Mouse (Mus musculus) macrophage (primary cell): Measurements from ENCODE around the gene Capg. TPM values are rescaled to one million over a fixed set of nuclear protein-coding genes. Genes with fewer than 3 reads are reported as not detected.

Experiments
- H3K27ac ChIP-seq: fragments of 350-480 bp; formaldehyde crosslinking; 2 replicates; pipeline ENCODE4 v1.9.0; 2021
- H3K36me3 ChIP-seq: fragments of 350-480 bp; formaldehyde crosslinking; 2 replicates; pipeline ENCODE4 v1.9.0; 2021; ENCODE audit errors: inconsistent target
- H3K4me3 ChIP-seq: fragments of 350-480 bp; formaldehyde crosslinking; 2 replicates; pipeline ENCODE4 v1.9.0; 2021; ENCODE audit errors: inconsistent target
- H3K79me2 ChIP-seq: fragments of 350-480 bp; formaldehyde crosslinking; 2 replicates; pipeline ENCODE4 v1.9.0; 2021; ENCODE audit errors: inconsistent target
- WGBS: methylation state at CpG from one replicate; pipeline ENCODE4 v1.1.7; 2026; ENCODE audit warnings: inconsistent platforms; ENCODE audit not compliant: missing documents; 5-methylcytosine and 5-hydroxymethylcytosine counted together
- polyA plus RNA-seq: library from polyadenylated mRNA; stranded (reverse); fragments of 250-400 nt; gene quantifications from 3 replicates; pipeline ENCODE4 v1.2.4, GENCODE M21; 2018; ENCODE audit warnings: inconsistent platforms
- total RNA-seq, 78 experiments: library from RNA; depleted of rRNA; stranded (reverse); fragments of 250-400 nt; gene quantifications; 1 replicate in 9 of 78; 2 replicates in 24 of 78; 3 replicates in 43 of 78; 4 replicates in 2 of 78; pipeline ENCODE4 v1.2.4; 2018; ENCODE audit warnings: inconsistent platforms in 56 of 78

Capg gene
- total RNA-seq (2018; cell fraction: chromatin; rRNA removed), result 100 to 1,000 TPM; 210 to 782 (median 351) TPM
- total RNA-seq (2018; cell fraction: cytosol; rRNA removed), result 100 to 1,000 TPM; 618 to 855 (median 766) TPM
- total RNA-seq (2018; cell fraction: nucleus; rRNA removed), result 100 to 1,000 TPM; 235 to 578 (median 364) TPM
- polyA plus RNA-seq, result 672 to 1,184 TPM (median 744 TPM) in 3 replicates

DNA sequence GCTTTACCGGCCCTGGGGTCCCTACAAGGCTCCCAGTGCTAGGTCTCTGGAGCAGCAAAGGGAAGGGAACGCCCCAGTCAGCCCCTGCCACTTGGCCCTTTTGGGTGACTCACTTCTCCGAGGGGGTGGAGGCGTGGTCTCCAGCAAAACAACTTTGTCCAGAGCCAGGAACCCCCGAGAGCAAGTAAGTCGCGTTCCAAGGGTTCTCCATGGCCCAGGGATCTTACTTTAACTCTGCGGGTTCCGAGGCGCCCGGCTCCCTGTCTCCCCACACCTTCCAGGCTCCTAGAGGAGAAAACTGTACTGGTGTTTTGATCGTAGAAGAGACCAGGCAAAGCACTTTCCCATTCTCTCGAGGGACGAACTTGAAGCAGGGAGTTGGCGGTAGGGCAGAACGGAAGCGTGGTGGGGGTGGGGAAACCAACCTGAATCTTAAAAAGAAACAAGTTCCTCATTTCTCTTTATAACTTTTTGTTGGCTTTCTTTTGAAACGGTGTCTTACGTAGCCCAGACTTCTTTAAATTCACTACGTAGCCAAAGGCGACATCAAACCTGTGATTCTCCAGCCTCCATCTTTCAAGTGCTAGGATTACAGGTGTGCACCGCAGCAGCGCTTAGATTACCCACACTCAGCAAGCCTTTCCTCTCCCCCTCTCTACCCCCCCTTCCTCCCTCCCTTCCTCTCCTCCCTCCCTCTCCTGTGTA lies at the start of gene Capg:
Gene Capg (plus strand): TSS at position 109 of the 705 bp plus-strand sequence.
- Histone ChIP-seq H3K27ac (peak within 1 kb of the TSS; percentile 77), H3K4me3 (peak within 1 kb of the TSS; percentile 49), H3K36me3 (no peaks in the 10 kb centered on the region), H3K79me2 (peaks cover 33% of the 10 kb centered on the region)
- 1% methylated on average over 22 of the region's 23 CpGs for WGBS

DNA sequence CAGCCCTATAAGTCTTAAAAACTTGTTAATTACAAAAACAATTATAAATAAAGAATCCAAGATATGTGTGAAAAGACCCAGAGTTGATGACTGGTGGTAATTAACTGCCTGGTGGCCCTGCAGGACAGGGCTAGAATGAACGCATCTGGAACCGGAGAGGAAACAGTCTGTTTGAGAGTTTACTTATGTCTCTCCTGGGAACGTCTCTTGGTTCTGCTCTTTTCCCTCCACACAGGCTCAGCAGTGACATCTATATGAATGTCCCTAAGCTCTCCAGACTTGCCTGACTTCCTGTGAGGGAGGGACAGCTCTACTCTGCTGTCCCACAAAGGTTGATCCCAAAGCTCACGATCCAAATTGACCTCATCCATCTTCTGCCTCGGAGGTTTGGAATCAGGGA lies 45.2 kb upstream of the Capg start:
- Histone ChIP-seq H3K27ac (no peak overlapping the region), H3K36me3 (no peaks in the 10 kb centered on the region), H3K79me2 (no peaks in the 10 kb centered on the region), H3K4me3 (no peak overlapping the region)
- WGBS, result 93% methylated on average over 5 of the region's 5 CpGs

DNA sequence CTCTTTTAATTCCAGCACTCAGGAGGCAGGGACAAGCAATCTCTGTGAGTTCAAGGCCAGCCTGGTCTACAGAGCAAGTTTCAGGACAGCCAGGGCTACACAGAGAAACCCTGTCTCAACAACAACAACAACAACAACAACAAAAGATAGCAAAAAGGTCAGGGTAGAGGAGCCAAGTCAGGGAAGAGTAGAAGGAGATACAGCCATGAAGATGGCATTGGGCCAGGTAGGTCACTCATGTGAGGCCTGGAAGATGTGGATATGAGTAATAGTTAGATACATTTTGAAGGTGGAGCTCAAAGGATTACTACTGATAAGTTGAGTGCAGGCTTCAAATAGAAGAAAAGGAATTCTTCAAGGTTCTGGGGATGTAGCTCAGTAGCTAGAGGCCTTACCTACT lies 40.9 kb upstream of the Capg start:
- no peak overlapping the region for H3K27ac ChIP-seq
- H3K36me3 ChIP-seq, result no peaks in the 10 kb centered on the region
- no peak overlapping the region for H3K4me3 ChIP-seq
- no peaks in the 10 kb centered on the region for H3K79me2 ChIP-seq

GRCm38 (mm10) chr6:72503939-72504338 lies 40.3 kb upstream of the Capg start:
- Histone ChIP-seq H3K36me3 (no peaks in the 10 kb centered on the region), H3K4me3 (no peak overlapping the region), H3K79me2 (no peaks in the 10 kb centered on the region), H3K27ac (no peak overlapping the region)
- 92% methylated on average over 2 of the region's 2 CpGs for WGBS

DNA sequence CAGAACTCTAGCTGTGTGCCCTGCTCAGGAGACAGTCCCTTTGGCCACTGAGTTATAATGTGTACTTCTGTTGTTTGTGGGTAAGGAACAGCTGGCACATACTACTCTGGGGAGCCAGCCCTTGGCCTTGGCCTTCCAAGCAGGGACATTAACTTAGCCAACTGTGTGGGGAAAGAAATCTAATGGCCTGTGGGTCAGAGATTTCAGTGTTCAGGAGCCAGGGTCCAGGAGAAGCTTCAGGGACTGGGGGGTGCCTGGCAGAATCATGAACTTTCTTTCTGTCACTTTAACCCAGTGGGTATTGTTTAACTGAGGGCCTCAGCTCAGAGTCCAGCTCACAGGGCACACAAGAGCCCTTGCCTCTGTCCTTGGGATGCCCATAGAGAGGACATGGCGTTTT lies 38.1 kb upstream of the Capg start:
- no peaks in the 10 kb centered on the region for H3K79me2 ChIP-seq
- no peak overlapping the region for H3K4me3 ChIP-seq
- H3K27ac ChIP-seq, result no peak overlapping the region
- H3K36me3 ChIP-seq, result no peaks in the 10 kb centered on the region
- WGBS, result 93% methylated on average over 1 of the region's 1 CpGs

DNA sequence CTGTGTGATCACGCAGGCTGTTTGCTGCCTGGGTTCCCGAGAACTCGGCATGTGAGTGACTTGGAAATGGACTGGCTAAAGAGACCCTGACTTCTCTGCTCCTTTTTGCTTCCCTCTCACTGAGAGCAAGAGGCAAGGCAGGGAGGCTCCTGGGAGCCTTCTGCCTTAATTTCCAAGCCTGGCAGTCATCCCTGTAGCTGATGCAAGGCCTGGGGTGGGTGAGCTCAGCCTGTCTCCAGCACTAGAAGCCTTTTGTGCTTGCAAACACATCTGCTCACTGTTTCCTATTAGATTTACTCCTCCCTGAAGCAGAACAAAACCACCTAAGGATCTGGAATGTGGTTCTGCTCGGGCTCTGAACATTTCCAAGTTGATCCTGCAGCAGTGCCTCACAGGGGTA lies 35.6 kb upstream of the Capg start:
- H3K4me3 ChIP-seq, result no peak overlapping the region
- no peaks in the 10 kb centered on the region for H3K79me2 ChIP-seq
- H3K27ac ChIP-seq, result no peak overlapping the region
- H3K36me3 ChIP-seq, result no peaks in the 10 kb centered on the region
- 98% methylated on average over 4 of the region's 4 CpGs for WGBS

GRCm38 (mm10) chr6:72509872-72510435 lies 34.2 kb upstream of the Capg start:
- Histone ChIP-seq H3K4me3 (no peak overlapping the region), H3K36me3 (no peaks in the 10 kb centered on the region), H3K79me2 (no peaks in the 10 kb centered on the region), H3K27ac (no peak overlapping the region)
- WGBS, result 89% methylated on average over 2 of the region's 2 CpGs

DNA sequence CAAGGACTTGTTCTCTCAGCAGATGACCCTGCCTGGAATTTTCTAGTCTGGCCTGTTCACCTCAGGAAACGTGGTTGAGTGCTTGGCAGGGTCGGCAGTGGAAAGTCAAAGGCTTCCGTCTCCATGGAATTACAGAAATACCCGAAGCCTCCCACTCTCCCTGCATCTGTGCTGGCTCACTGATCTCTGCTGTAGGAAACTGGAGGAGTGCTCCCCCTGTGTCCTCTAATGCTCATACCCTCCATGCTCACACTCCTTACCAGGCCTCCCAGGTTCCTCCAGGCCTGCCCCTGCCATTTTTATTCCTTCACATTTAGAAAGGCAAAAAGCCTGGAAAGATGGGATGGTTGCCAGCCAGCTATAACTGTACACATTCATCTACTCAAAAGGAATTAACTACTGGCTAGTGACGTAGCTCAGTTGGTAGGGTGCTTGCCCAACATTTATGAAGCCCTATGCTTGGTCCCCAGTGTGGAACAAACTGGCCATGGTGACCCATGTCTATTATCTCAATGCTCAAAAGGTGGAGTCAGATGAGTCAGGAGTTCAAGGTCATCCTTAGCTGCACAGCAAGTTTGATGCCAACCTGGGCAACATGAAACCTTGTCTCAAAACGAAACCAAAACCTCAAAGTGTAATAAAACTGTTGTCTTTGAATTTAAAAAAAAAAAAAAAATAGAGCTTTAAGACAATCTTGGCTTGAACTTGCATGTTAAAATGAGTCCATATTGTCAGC lies 33.3 kb upstream of the Capg start:
- H3K4me3 ChIP-seq, result no peak overlapping the region
- WGBS, result 87% methylated on average over 6 of the region's 6 CpGs
- H3K36me3 ChIP-seq, result no peaks in the 10 kb centered on the region
- H3K79me2 ChIP-seq, result no peaks in the 10 kb centered on the region
- no peak overlapping the region for H3K27ac ChIP-seq

DNA sequence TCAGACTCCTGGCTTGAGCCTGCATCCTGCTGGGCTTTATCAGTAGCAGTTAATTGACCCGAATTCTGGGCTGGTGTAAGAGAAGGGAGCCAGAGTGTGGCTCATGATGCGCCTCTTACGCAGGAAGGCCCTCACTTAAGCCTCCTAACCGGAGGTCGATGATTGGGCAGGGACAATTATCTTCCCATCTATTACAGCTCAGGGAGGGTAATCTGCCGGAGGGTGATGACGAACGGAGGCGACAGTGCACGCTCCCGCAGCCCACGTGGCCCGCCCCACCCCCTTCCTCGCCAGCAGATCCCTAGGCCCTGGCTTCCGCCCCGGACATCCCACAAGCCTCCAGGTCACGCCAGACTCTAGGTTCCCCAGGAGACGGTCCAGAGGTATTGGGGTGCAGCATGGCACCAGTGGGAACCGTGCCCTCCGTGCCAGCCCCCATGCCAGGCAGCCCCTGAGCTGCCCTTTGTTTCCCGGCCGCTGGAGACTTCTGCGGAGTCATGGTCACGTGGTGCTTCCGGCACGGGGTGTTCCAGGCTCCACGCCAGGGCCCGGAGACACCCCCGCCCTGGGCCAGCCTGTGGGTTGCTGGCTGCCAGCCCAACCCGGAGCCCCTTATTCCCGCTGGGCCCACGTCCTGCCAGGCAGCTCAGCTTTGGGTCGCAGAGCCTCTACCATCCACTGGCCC lies 31.7 kb upstream of the Capg start:
- Histone ChIP-seq H3K36me3 (no peaks in the 10 kb centered on the region), H3K4me3 (peak overlapping the region; percentile 12; the same call in 1 of the 2 replicates), H3K27ac (peak overlapping the region; percentile 76), H3K79me2 (no peaks in the 10 kb centered on the region)
- WGBS, result 7% methylated on average over 33 of the region's 33 CpGs

- no peaks in the 10 kb centered on the region for H3K36me3 ChIP-seq
- WGBS, result 46% methylated on average over 6 of the region's 7 CpGs
- no peaks in the 10 kb centered on the region for H3K79me2 ChIP-seq
- no peak overlapping the region; the same call in 1 of the 2 replicates for H3K4me3 ChIP-seq
- H3K27ac ChIP-seq, result peak overlapping the region; percentile 76
Observed at GRCm38 (mm10) chr6:72513071-72513440, 31.1 kb upstream of the Capg start.

DNA sequence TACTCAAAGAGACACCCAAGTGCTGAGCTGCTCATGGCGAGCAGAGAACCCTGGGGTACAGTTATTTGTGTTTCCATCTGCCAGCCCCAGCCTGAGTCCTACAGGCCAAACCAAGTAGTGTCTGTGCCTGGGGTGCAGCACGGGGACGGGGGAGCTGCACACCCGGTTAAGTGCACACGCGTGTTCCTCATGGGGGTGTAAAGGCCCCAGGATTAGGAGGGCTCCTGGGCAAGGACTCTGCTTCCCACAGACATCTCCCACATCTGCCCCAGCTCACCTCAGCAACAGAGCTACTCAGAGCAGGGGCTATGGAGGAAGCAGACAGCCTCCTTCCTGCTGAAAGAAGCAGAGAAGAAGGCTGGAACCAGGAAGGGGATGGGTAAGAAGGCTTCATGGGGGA lies 28.5 kb upstream of the Capg start:
- WGBS, result 97% methylated on average over 6 of the region's 6 CpGs
- Histone ChIP-seq H3K27ac (no peak overlapping the region), H3K79me2 (no peaks in the 10 kb centered on the region), H3K4me3 (no peak overlapping the region), H3K36me3 (no peaks in the 10 kb centered on the region)

GRCm38 (mm10) chr6:72518842-72519241 lies 25.3 kb upstream of the Capg start:
- Histone ChIP-seq H3K36me3 (no peaks in the 10 kb centered on the region), H3K27ac (no peak overlapping the region), H3K79me2 (no peaks in the 10 kb centered on the region), H3K4me3 (no peak overlapping the region)
- 89% methylated on average over 1 of the region's 1 CpGs for WGBS

DNA sequence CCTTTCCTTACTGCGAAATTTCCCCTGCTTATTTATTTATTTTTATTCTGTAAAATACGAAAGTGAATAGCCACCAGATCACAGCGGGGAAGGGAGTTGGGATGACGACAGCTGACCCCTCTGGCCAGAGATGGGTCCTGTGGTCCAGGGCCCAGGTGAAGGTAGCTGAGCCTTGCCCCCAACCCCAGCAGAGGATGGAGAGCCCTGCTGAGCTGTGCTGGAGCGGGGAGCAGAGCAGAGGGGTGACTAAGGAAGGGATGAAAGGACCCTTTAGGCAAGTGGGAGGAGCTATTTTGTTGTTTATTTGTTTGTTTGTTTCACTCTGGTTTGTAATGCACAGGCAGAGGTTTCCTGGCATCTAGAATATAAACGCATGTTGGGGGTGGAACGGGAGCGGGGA lies 24.9 kb upstream of the Capg start:
- Histone ChIP-seq H3K27ac (no peak overlapping the region), H3K36me3 (no peaks in the 10 kb centered on the region), H3K4me3 (no peak overlapping the region), H3K79me2 (no peaks in the 10 kb centered on the region)
- WGBS, result 90% methylated on average over 8 of the region's 8 CpGs

DNA sequence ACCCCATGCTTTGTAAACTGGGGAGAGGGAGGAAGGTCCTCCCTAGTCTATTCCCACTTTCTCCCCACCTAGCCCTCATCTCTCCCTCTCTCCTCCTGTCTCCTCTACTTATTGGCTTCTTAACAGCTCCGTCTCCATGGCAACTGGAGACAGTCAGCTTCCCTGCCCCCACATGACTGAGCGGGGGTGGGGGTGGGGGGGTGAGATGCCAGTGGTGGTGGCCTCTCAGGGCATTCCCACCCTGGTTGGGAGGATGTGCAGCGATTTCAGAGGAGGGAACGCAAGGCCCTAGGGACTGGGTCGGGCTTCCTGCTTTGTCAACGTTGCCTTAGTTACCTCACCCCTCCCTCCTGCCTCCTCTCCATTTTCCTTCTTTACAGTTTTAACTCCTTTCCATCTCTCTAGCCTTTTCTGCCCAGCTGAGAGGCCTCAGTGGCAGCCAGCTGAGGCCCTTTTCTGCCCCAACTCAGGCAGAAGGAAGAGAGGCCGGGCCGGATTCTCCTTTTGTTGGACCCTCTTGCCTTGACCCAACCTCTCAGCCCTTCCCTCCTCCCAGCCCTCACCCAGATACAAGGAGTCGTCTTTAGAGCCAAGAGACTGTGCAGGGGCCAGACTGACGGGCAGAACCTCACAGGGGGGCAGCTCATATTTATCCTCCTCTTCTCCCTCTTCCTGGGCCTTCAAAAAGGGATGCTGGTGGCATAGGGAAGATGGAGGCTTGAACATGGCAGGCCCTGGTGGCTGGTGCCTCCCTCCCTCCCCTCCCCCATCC lies 24.1 kb upstream of the Capg start:
- H3K4me3 ChIP-seq, result no peak overlapping the region
- WGBS, result 75% methylated on average over 10 of the region's 10 CpGs
- H3K79me2 ChIP-seq, result no peaks in the 10 kb centered on the region
- H3K36me3 ChIP-seq, result no peaks in the 10 kb centered on the region
- H3K27ac ChIP-seq, result no peak overlapping the region
